Mouse (Mus musculus) ES-Bruce4 (cell line): ENCODE measurements at regions not wholly inside any gene's neighbourhood (a gene's known extent, or its start where the extent isn't known, plus 50 kb on each side); places are given as distances from the start of the nearest gene placed in this dataset.

ENCODE experiments used
- H3K27ac ChIP-seq: 2 replicates; pipeline ENCODE4 v1.5.1; 2012; ENCODE audit warnings: low read length, inconsistent platforms; ENCODE audit not compliant: insufficient read depth
- H3K27me3 ChIP-seq: 2 replicates; pipeline ENCODE4 v1.6.1; 2012; ENCODE audit warnings: mild to moderate bottlenecking, low read length, inconsistent platforms; ENCODE audit not compliant: control insufficient read depth, poor library complexity, insufficient read depth, severe bottlenecking
- H3K36me3 ChIP-seq: 2 replicates; pipeline ENCODE4 v1.6.1; 2012; ENCODE audit warnings: inconsistent platforms, mild to moderate bottlenecking, low read length, moderate library complexity; ENCODE audit not compliant: control insufficient read depth, poor library complexity, insufficient read depth, severe bottlenecking
- H3K4me1 ChIP-seq: one replicate; pipeline ENCODE4 v1.8.1; 2011; ENCODE audit warnings: low read length; ENCODE audit not compliant: control insufficient read depth, insufficient read depth
- H3K4me3 ChIP-seq: 2 replicates; pipeline ENCODE4 v1.5.1; 2011; ENCODE audit warnings: low read depth, mild to moderate bottlenecking, low read length
- H3K9ac ChIP-seq: 2 replicates; pipeline ENCODE4 v1.6.1; 2012; ENCODE audit warnings: low read depth, mild to moderate bottlenecking, inconsistent platforms; ENCODE audit not compliant: poor library complexity, severe bottlenecking
- H3K9me3 ChIP-seq: replicated peaks from 2 replicates; pipeline ENCODE4 v1.6.1; 2012; ENCODE audit warnings: mild to moderate bottlenecking, low read length, inconsistent platforms; ENCODE audit not compliant: control insufficient read depth, poor library complexity, insufficient read depth, severe bottlenecking
- CTCF ChIP-seq: IDR thresholded peaks from one replicate; pipeline ENCODE4 v1.8.1; 2011; ENCODE audit warnings: low read depth, low read length
- EP300 ChIP-seq: IDR thresholded peaks from 2 replicates; pipeline ENCODE4 v1.6.1; 2011; ENCODE audit warnings: low read depth, low read length; ENCODE audit not compliant: insufficient read depth
- POLR2A ChIP-seq: IDR thresholded peaks from one replicate; pipeline ENCODE4 v1.8.1; 2011; ENCODE audit warnings: low read length; ENCODE audit not compliant: insufficient read depth

GRCm38 (mm10) chr5:74136868-74137439 lies 58.1 kb upstream of the Rasl11b start:
- no peak overlapping the region for H3K9ac ChIP-seq
- no peak overlapping the region for H3K27ac ChIP-seq
- no peaks in the 10 kb centered on the region for H3K9me3 ChIP-seq
- no peak overlapping the region for H3K4me3 ChIP-seq
- no peak for TF ChIP-seq CTCF
- no peak for TF ChIP-seq EP300
- TF ChIP-seq POLR2A = no peak
- H3K4me1 ChIP-seq = no peaks in the 10 kb centered on the region
- no peaks in the 10 kb centered on the region for H3K27me3 ChIP-seq
- H3K36me3 ChIP-seq = no peaks in the 10 kb centered on the region

DNA sequence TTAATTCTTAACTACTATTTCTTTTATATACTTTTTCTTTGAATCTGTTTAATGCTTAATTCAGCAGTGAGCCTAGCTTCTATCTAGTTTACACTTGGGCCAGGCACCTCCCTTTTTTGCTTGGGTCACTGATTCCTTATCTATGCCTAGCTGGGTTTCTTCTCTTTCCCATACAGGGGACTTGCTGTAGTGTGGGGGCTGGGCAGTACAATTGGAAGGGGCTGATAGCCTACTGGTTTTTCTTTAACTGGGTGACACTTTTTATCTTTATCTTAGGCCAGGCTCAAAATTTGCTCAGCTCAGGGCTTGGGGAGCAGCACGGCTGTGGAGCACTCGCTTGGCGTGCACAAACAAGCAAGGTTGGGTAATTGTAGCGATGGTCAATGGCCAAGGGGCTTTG lies 51.1 kb upstream of the Rasl11b start:
- TF ChIP-seq CTCF = no peak
- TF ChIP-seq EP300 = no peak
- no peak for TF ChIP-seq POLR2A
- no peaks in the 10 kb centered on the region for H3K36me3 ChIP-seq
- no peak overlapping the region for H3K9ac ChIP-seq
- no peak overlapping the region for H3K27ac ChIP-seq
- H3K27me3 ChIP-seq = no peaks in the 10 kb centered on the region
- no peaks in the 10 kb centered on the region for H3K9me3 ChIP-seq
- H3K4me3 ChIP-seq = no peak overlapping the region
- H3K4me1 ChIP-seq = no peaks in the 10 kb centered on the region

DNA sequence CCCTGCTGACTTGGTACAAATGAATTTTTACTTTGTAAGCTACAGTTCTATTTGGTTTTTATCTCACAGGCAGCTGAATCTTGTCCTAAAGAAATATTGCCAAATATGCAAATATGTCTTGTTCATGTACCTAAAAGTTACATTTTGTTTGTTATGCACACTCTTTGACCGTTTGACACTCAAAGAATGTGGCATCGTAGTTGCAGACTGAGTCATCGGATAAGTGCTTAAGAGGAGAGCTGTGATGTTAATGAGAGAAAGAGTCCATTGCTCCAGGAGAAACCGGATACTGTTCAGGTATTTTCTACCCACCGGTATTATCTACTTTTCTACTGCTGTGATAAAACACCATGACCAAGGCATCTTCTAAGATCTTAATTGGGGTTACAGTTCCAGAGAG lies 50.3 kb upstream of the Rasl11b start:
- Histone ChIP-seq H3K9me3 (no peaks in the 10 kb centered on the region), H3K27ac (no peak overlapping the region), H3K9ac (no peak overlapping the region), H3K36me3 (no peaks in the 10 kb centered on the region), H3K27me3 (no peaks in the 10 kb centered on the region), H3K4me1 (no peaks in the 10 kb centered on the region), H3K4me3 (no peak overlapping the region)
- TF ChIP-seq EP300 (no peak), POLR2A (no peak), CTCF (no peak)
